Mouse (Mus musculus) small intestine, adult 2 months (tissue): Measurements from ENCODE around the gene Pa2g4. TPM values are rescaled to one million over a fixed set of nuclear protein-coding genes. Genes with fewer than 3 reads are reported as not detected.

Source experiments
- H3K27ac ChIP-seq: fragments of 200-500 bp; 2 replicates; pipeline ENCODE4 v1.5.1; 2012; ENCODE audit warnings: low read depth, low read length, control low read depth, inconsistent platforms; ENCODE audit not compliant: insufficient read depth
- H3K27me3 ChIP-seq: fragments of 200-500 bp; 2 replicates; pipeline ENCODE4 v1.6.1; 2012; ENCODE audit warnings: mild to moderate bottlenecking, moderate library complexity, low read length, inconsistent platforms; ENCODE audit not compliant: control insufficient read depth, insufficient read depth
- H3K36me3 ChIP-seq: fragments of 200-500 bp; 2 replicates; pipeline ENCODE4 v1.6.1; 2012; ENCODE audit warnings: mild to moderate bottlenecking, low read length, control low read depth, inconsistent platforms; ENCODE audit not compliant: control insufficient read depth, insufficient read depth
- H3K4me1 ChIP-seq: fragments of 200-500 bp; 2 replicates; pipeline ENCODE4 v1.6.1; 2012; ENCODE audit warnings: low read length, inconsistent platforms, mixed read lengths; ENCODE audit not compliant: control insufficient read depth, insufficient read depth, insufficient read length
- H3K4me3 ChIP-seq: fragments of 200-500 bp; 2 replicates; pipeline ENCODE4 v1.5.1; 2012; ENCODE audit warnings: low read depth, mild to moderate bottlenecking, control low read depth, inconsistent platforms, low read length, moderate library complexity
- CTCF ChIP-seq: fragments of 200-500 bp; IDR thresholded peaks from 2 replicates; pipeline ENCODE4 v1.5.1; 2012; ENCODE audit warnings: low read depth, mild to moderate bottlenecking, control low read depth, inconsistent platforms, low read length, moderate library complexity, mixed read lengths; ENCODE audit not compliant: insufficient replicate concordance, insufficient read length; ENCODE audit errors: extremely low read depth
- POLR2A ChIP-seq: fragments of 200-500 bp; IDR thresholded peaks from 2 replicates; pipeline ENCODE4 v1.6.1; 2012; ENCODE audit warnings: low read depth, mild to moderate bottlenecking, control low read depth, inconsistent platforms, low read length, moderate library complexity
- WGBS: fragments of 180-500 bp; shearing (Covaris S2); methylation state at CpG from one replicate; pipeline ENCODE4 v1.1.7; 2018; 5-methylcytosine and 5-hydroxymethylcytosine counted together
- polyA plus RNA-seq: library from polyadenylated mRNA; depleted of rRNA; stranded (reverse); fragments of >200 nt; gene quantifications from 2 replicates; pipeline ENCODE4 v1.2.3, GENCODE M21; 2012; rRNA removed

Gene Pa2g4
- polyA plus RNA-seq, 1 experiment = 6.9 TPM

GRCm38 (mm10) chr10:128509831-128510230 lies 56.0 kb downstream of the Pa2g4 start:
- WGBS = 72% methylated on average over 4 of the region's 4 CpGs

GRCm38 (mm10) chr10:128509203-128509602 lies 56.6 kb downstream of the Pa2g4 start:
- WGBS = 84% methylated on average over 9 of the region's 9 CpGs
- H3K36me3 ChIP-seq = peaks cover 21% of the 10 kb centered on the region
- H3K4me3 ChIP-seq = no peak overlapping the region
- no peak for TF ChIP-seq CTCF
- no peak for TF ChIP-seq POLR2A
- H3K4me1 ChIP-seq = peaks cover 7% of the 10 kb centered on the region
- H3K27ac ChIP-seq = no peak overlapping the region
- H3K27me3 ChIP-seq = no peaks in the 10 kb centered on the region

More at GRCm38 (mm10) chr10:128509831-128510230, 56.0 kb downstream of the Pa2g4 start:
- Histone ChIP-seq H3K27me3 (no peaks in the 10 kb centered on the region), H3K36me3 (peaks cover 22% of the 10 kb centered on the region), H3K4me3 (no peak overlapping the region), H3K27ac (no peak overlapping the region), H3K4me1 (peaks cover 1% of the 10 kb centered on the region)
- TF ChIP-seq POLR2A = no peak
- TF ChIP-seq CTCF = no peak

GRCm38 (mm10) chr10:128508260-128508659 lies 57.5 kb downstream of the Pa2g4 start:
- H3K36me3 ChIP-seq = peaks cover 17% of the 10 kb centered on the region
- TF ChIP-seq POLR2A = no peak
- 73% methylated on average over 9 of the region's 9 CpGs for whole genome bisulfite sequencing
- H3K4me3 ChIP-seq = no peak overlapping the region
- H3K27me3 ChIP-seq = no peaks in the 10 kb centered on the region
- H3K27ac ChIP-seq = no peak overlapping the region
- H3K4me1 ChIP-seq = peaks cover 7% of the 10 kb centered on the region

Other genes starting within 250 kb of the Pa2g4 start
- 31.8 and 46.6 TPM in 2 replicates for gene Cnpy2, start 243.5 kb downstream of the Pa2g4 start, polyA plus RNA-seq
- gene Cs, start 228.3 kb downstream of the Pa2g4 start, polyA plus RNA-seq = 233 and 588 TPM in 2 replicates
- gene Coq10a, start 197.0 kb downstream of the Pa2g4 start, polyA plus RNA-seq = 36.5 and 79.1 TPM in 2 replicates
- 15.3 and 22.1 TPM in 2 replicates for gene Ankrd52, start 188.9 kb downstream of the Pa2g4 start, polyA plus RNA-seq
- 165 and 301 TPM in 2 replicates for gene Slc39a5, start 164.8 kb downstream of the Pa2g4 start, polyA plus RNA-seq
- 21.6 and 37.8 TPM in 2 replicates for gene Nabp2, start 154.5 kb downstream of the Pa2g4 start, polyA plus RNA-seq
- 11.0 and 23.0 TPM in 2 replicates for gene Rnf41, start 154.3 kb downstream of the Pa2g4 start, polyA plus RNA-seq
- 44.0 and 98.4 TPM in 2 replicates for gene Smarcc2, start 106.7 kb downstream of the Pa2g4 start, polyA plus RNA-seq
- gene Myl6, start 71.8 kb downstream of the Pa2g4 start, polyA plus RNA-seq = 492 and 749 TPM in 2 replicates
- 0.43 and 1.2 TPM in 2 replicates for gene Myl6b, start 67.3 kb downstream of the Pa2g4 start, polyA plus RNA-seq
- gene Esyt1, start 40.1 kb downstream of the Pa2g4 start, polyA plus RNA-seq = 20.0 and 26.3 TPM in 2 replicates
- gene Zc3h10, start 18.2 kb downstream of the Pa2g4 start, polyA plus RNA-seq = 6.4 and 15.2 TPM in 2 replicates
- 1,613 and 1,655 TPM in 2 replicates for gene Rpl41, start 16.7 kb downstream of the Pa2g4 start, polyA plus RNA-seq
- gene Erbb3, start 23.7 kb upstream of the Pa2g4 start, polyA plus RNA-seq = 32.3 and 127 TPM in 2 replicates
- gene Rps26, start 60.8 kb upstream of the Pa2g4 start, polyA plus RNA-seq = 439 and 930 TPM in 2 replicates
- 0.65 and 0.95 TPM in 2 replicates for gene Ikzf4, start 80.0 kb upstream of the Pa2g4 start, polyA plus RNA-seq
- gene Suox, start 108.1 kb upstream of the Pa2g4 start, polyA plus RNA-seq = 10.4 and 14.2 TPM in 2 replicates
- 17.2 and 32.2 TPM in 2 replicates for gene Rab5b, start 130.3 kb upstream of the Pa2g4 start, polyA plus RNA-seq
- gene Pmel, start 138.2 kb upstream of the Pa2g4 start, polyA plus RNA-seq = 1.4 and 2.1 TPM in 2 replicates
- 4.2 and 6.1 TPM in 2 replicates for gene Cdk2, start 139.0 kb upstream of the Pa2g4 start, polyA plus RNA-seq
- 35.0 and 101 TPM in 2 replicates for gene Dgka, start 178.9 kb upstream of the Pa2g4 start, polyA plus RNA-seq
- 6.9 and 17.0 TPM in 2 replicates for gene Pym1, start 181.9 kb upstream of the Pa2g4 start, polyA plus RNA-seq
- 1.2 and 2.5 TPM in 2 replicates for gene Mmp19, start 224.9 kb upstream of the Pa2g4 start, polyA plus RNA-seq
- gene Dnajc14, start 238.1 kb upstream of the Pa2g4 start, polyA plus RNA-seq = 4.6 and 12.1 TPM in 2 replicates
- 4.6 and 7.0 TPM in 2 replicates for gene Tmem198b, start 238.4 kb upstream of the Pa2g4 start, polyA plus RNA-seq